Mouse (Mus musculus): ENCODE measurements at regions not wholly inside any gene's neighbourhood (a gene's known extent, or its start where the extent isn't known, plus 50 kb on each side); places are given as distances from the start of the nearest gene placed in this dataset.

- DNase-seq (ENCODE audit: low spot score): no peak
These were observed 3131.2 kb upstream of the A830018L16Rik start for GRCm38 (mm10) chr1:8282733-8283132.

DNA sequence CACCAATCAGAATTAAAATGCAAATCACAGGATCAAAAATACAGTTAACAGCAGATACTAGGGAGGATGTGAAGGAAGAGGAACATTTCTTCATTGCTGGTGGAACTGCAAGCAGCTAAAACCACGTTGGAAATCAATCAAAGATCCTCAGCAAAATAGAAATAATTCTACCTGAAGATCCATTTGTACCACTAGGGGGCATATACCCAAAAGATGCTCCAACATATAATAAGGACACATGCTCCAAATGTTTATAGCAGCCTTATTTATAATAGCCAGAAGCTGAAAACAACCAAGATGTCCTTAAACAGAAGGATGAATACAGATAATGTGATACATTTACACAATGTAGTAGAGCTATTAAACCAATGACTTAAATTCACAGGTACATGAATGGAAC lies 3126.4 kb upstream of the A830018L16Rik start:
- DNase-seq (ENCODE audit: low spot score): peak; percentile 3

Measured in embryo, embryonic 10.5 days (tissue).